Mouse (Mus musculus) forebrain, embryonic 15.5 days (tissue): ENCODE measurements around the gene Tbc1d20. TPM values are rescaled to one million over a fixed set of nuclear protein-coding genes. Genes with fewer than 3 reads are reported as not detected.

ENCODE experiments used
- ATAC-seq: fragments of 200-750 bp; cut with Nextera tagmentation; replicated peaks from 2 replicates; pipeline ENCODE4 v1.8.0; 2017; ENCODE audit warnings: mild to moderate bottlenecking, moderate TSS enrichment, moderate library complexity
- H3K27ac ChIP-seq: fragments of 300-500 bp; sonication (generic); replicated peaks from 2 replicates; pipeline ENCODE4 v1.5.1; 2015; ENCODE audit warnings: mild to moderate bottlenecking, inconsistent platforms
- H3K27me3 ChIP-seq: fragments of 300-500 bp; sonication (generic); 2 replicates; pipeline ENCODE4 v1.6.1; 2015; ENCODE audit warnings: inconsistent platforms
- H3K36me3 ChIP-seq: fragments of 300-500 bp; sonication (generic); 2 replicates; pipeline ENCODE4 v1.6.1; 2015; ENCODE audit warnings: mild to moderate bottlenecking, inconsistent platforms
- H3K4me1 ChIP-seq: fragments of 300-500 bp; sonication (generic); 2 replicates; pipeline ENCODE4 v1.6.1; 2015; ENCODE audit warnings: inconsistent platforms
- H3K4me2 ChIP-seq: fragments of 300-500 bp; sonication (generic); replicated peaks from 2 replicates; pipeline ENCODE4 v1.6.1; 2015; ENCODE audit warnings: mild to moderate bottlenecking, inconsistent platforms
- H3K4me3 ChIP-seq: fragments of 300-500 bp; sonication (generic); 2 replicates; pipeline ENCODE4 v1.5.1; 2015; ENCODE audit warnings: mild to moderate bottlenecking, inconsistent platforms
- H3K9ac ChIP-seq: fragments of 300-500 bp; sonication (generic); replicated peaks from 2 replicates; pipeline ENCODE4 v1.6.1; 2015; ENCODE audit warnings: mild to moderate bottlenecking, inconsistent platforms
- H3K9me3 ChIP-seq: fragments of 300-500 bp; sonication (generic); 2 replicates; pipeline ENCODE4 v1.6.1; 2016; ENCODE audit warnings: inconsistent platforms
- WGBS: fragments of 180-500 bp; shearing (Covaris S2); methylation state at CpG from one replicate; pipeline ENCODE4 v1.1.7; 2015; ENCODE audit warnings: mixed read lengths; 5-methylcytosine and 5-hydroxymethylcytosine counted together
- polyA plus RNA-seq: library from polyadenylated mRNA; unstranded; fragments of >200 nt; fragmentation: Nextera tagmentation; extraction: Ambion mirVana; gene quantifications from 2 replicates; pipeline ENCODE4 v1.2.1, GENCODE M21; 2015

Tbc1d20 gene
- polyA plus RNA-seq, 1 experiment from 2014 or later: 37.9 TPM

GRCm38 (mm10) chr2:152302862-152303261 is 9.2 kb downstream of the Tbc1d20 start:
- no peaks in the 10 kb centered on the region for H3K4me1 ChIP-seq
- H3K4me2 ChIP-seq: no peak overlapping the region
- peaks cover 39% of the 10 kb centered on the region for H3K36me3 ChIP-seq
- no peak overlapping the region for H3K4me3 ChIP-seq
- no peak overlapping the region for H3K9ac ChIP-seq
- H3K27me3 ChIP-seq: no peaks in the 10 kb centered on the region
- no peak overlapping the region for H3K27ac ChIP-seq
- no peak for ATAC-seq
- H3K9me3 ChIP-seq: no peaks in the 10 kb centered on the region
- 91% methylated on average over 2 of the region's 2 CpGs for WGBS

GRCm38 (mm10) chr2:152303781-152304180 is 10.2 kb downstream of the Tbc1d20 start:
- Histone ChIP-seq H3K9me3 (no peaks in the 10 kb centered on the region), H3K27me3 (no peaks in the 10 kb centered on the region), H3K4me3 (no peak overlapping the region), H3K4me2 (no peak overlapping the region), H3K27ac (no peak overlapping the region), H3K4me1 (no peaks in the 10 kb centered on the region), H3K9ac (no peak overlapping the region), H3K36me3 (peaks cover 48% of the 10 kb centered on the region)
- WGBS: 86% methylated on average over 5 of the region's 5 CpGs
- ATAC-seq: no peak

GRCm38 (mm10) chr2:152305480-152305879 is 11.9 kb downstream of the Tbc1d20 start:
- no peak overlapping the region for H3K27ac ChIP-seq
- H3K9me3 ChIP-seq: no peaks in the 10 kb centered on the region
- no peak overlapping the region for H3K4me2 ChIP-seq
- no peaks in the 10 kb centered on the region for H3K27me3 ChIP-seq
- no peak for ATAC-seq
- no peak overlapping the region for H3K4me3 ChIP-seq
- H3K36me3 ChIP-seq: peaks cover 61% of the 10 kb centered on the region
- 96% methylated on average over 6 of the region's 6 CpGs for WGBS
- no peaks in the 10 kb centered on the region for H3K4me1 ChIP-seq
- no peak overlapping the region for H3K9ac ChIP-seq

DNA sequence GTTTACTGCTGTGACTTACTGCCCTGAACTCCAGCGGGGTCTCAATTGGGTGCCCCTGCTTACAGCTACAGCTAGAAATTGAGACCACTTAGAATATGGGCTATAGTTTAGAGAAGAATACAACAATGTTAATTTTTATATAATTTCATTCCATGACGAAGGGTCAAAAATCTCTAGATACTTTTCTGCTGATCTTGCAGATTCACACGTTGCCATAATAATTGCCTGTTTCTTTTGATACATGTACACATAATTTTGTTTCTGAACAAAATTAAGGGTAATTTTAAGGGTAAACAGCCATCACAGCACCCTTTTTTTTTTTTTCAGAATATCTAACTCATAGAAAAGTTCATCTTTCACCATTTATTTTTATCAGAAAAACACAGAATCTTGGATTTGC is 13.6 kb downstream of the Tbc1d20 start:
- H3K4me1 ChIP-seq: no peaks in the 10 kb centered on the region
- H3K9me3 ChIP-seq: no peaks in the 10 kb centered on the region
- H3K27ac ChIP-seq: no peak overlapping the region
- H3K36me3 ChIP-seq: peaks cover 73% of the 10 kb centered on the region
- 92% methylated on average over 3 of the region's 3 CpGs for WGBS
- H3K9ac ChIP-seq: no peak overlapping the region
- H3K27me3 ChIP-seq: no peaks in the 10 kb centered on the region
- ATAC-seq: no peak
- H3K4me3 ChIP-seq: no peak overlapping the region
- no peak overlapping the region for H3K4me2 ChIP-seq

GRCm38 (mm10) chr2:152312996-152313395 is 19.4 kb downstream of the Tbc1d20 start:
- 66% methylated on average over 7 of the region's 7 CpGs for WGBS
- H3K36me3 ChIP-seq: peaks cover 83% of the 10 kb centered on the region

GRCm38 (mm10) chr2:152313926-152314325 is 20.3 kb downstream of the Tbc1d20 start:
- Histone ChIP-seq H3K36me3 (peaks cover 82% of the 10 kb centered on the region), H3K9me3 (no peaks in the 10 kb centered on the region), H3K9ac (no peak overlapping the region), H3K4me1 (no peaks in the 10 kb centered on the region), H3K4me3 (no peak overlapping the region), H3K27ac (no peak overlapping the region), H3K27me3 (no peaks in the 10 kb centered on the region), H3K4me2 (no peak overlapping the region)
- ATAC-seq: no peak
- WGBS: 91% methylated on average over 6 of the region's 6 CpGs

More at GRCm38 (mm10) chr2:152312996-152313395, 19.4 kb downstream of the Tbc1d20 start:
- Histone ChIP-seq H3K27ac (no peak overlapping the region), H3K9me3 (no peaks in the 10 kb centered on the region), H3K4me2 (no peak overlapping the region), H3K27me3 (no peaks in the 10 kb centered on the region), H3K9ac (no peak overlapping the region), H3K4me1 (no peaks in the 10 kb centered on the region), H3K4me3 (no peak overlapping the region)
- no peak for ATAC-seq

GRCm38 (mm10) chr2:152317054-152317453 is 23.4 kb downstream of the Tbc1d20 start:
- ATAC-seq: no peak
- H3K27ac ChIP-seq: no peak overlapping the region
- no peak overlapping the region for H3K9ac ChIP-seq
- no peak overlapping the region for H3K4me3 ChIP-seq
- no peaks in the 10 kb centered on the region for H3K9me3 ChIP-seq
- 84% methylated on average over 6 of the region's 6 CpGs for WGBS
- H3K4me2 ChIP-seq: no peak overlapping the region
- no peaks in the 10 kb centered on the region for H3K27me3 ChIP-seq
- H3K4me1 ChIP-seq: no peaks in the 10 kb centered on the region
- peaks cover 87% of the 10 kb centered on the region for H3K36me3 ChIP-seq

DNA sequence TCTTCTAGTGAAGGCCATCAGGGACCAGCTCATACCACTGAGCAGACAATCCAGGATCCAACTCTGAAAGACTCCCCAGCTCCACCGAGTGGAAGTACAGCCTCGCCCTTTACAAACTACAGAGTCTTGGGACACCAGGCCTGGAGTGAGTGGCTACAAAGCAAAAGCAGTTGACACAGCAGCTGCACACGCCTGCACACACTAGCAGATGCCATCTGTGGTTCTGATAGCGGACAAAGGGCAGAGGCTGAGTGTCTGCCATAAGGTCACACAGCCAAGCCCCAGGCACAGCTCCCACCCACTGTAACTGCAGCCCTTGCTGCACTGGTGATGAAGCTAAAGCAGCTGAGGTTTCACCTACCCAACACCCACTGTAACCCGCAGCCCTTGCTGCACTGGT is 27.9 kb downstream of the Tbc1d20 start:
- Histone ChIP-seq H3K4me1 (no peaks in the 10 kb centered on the region), H3K4me2 (no peak overlapping the region), H3K9ac (no peak overlapping the region), H3K27ac (no peak overlapping the region), H3K27me3 (no peaks in the 10 kb centered on the region), H3K36me3 (peaks cover 90% of the 10 kb centered on the region), H3K9me3 (no peaks in the 10 kb centered on the region), H3K4me3 (no peak overlapping the region)
- ATAC-seq: no peak
- 89% methylated on average over 5 of the region's 5 CpGs for WGBS

- no peak overlapping the region for H3K9ac ChIP-seq
- no peak for ATAC-seq
- H3K4me2 ChIP-seq: no peak overlapping the region
- peaks cover 91% of the 10 kb centered on the region for H3K36me3 ChIP-seq
- no peaks in the 10 kb centered on the region for H3K27me3 ChIP-seq
- no peaks in the 10 kb centered on the region for H3K4me1 ChIP-seq
- WGBS: 92% methylated on average over 6 of the region's 6 CpGs
- H3K9me3 ChIP-seq: no peaks in the 10 kb centered on the region
- no peak overlapping the region for H3K4me3 ChIP-seq
- no peak overlapping the region for H3K27ac ChIP-seq
Observed at GRCm38 (mm10) chr2:152322198-152322597, 28.6 kb downstream of the Tbc1d20 start.

DNA sequence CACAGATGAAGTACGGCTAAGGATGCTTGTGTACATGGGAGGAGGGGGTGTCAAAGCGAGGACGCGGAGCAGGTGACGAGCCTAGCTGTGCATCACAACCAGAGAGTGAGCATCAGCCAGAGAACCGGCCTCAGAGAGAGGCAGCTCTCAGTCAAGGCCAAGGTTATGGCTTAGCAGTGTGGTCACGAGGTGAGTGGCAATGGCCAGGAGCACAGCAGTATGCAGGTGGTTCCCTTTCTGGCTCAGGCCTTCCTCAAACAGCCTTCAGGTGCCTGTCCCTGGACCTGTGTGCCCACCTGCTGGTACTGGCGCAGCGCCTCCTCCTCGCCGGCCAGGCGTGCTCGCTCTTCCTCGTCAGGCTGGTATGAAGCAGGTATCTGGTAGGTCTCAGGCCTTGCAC is 30.3 kb downstream of the Tbc1d20 start:
- WGBS: 96% methylated on average over 14 of the region's 14 CpGs
- H3K27me3 ChIP-seq: no peaks in the 10 kb centered on the region
- no peak overlapping the region for H3K4me3 ChIP-seq
- H3K4me2 ChIP-seq: no peak overlapping the region
- no peak for ATAC-seq
- H3K36me3 ChIP-seq: peaks cover 89% of the 10 kb centered on the region
- H3K4me1 ChIP-seq: no peaks in the 10 kb centered on the region
- H3K9me3 ChIP-seq: no peaks in the 10 kb centered on the region
- no peak overlapping the region for H3K27ac ChIP-seq
- no peak overlapping the region for H3K9ac ChIP-seq

DNA sequence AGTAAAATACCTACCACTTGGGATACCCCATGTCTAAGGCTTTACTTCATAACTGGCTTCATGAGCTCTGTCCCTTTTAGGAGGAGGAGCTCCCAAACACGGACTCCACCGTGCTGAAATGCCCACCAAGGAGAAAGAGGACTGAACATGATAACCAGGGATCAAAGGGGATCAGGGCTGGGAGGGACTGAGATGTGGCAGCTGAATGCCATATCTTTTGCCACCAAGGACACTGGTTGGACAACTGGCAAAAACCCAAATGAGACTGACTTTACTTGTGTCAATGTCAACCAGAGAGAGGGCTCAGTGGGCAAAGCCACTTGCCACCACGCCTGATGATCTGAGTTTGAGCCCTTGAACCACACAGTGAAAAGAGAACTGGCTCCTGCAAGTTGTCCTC is 31.2 kb downstream of the Tbc1d20 start:
- Histone ChIP-seq H3K27ac (no peak overlapping the region), H3K9me3 (no peaks in the 10 kb centered on the region), H3K4me3 (no peak overlapping the region), H3K36me3 (peaks cover 85% of the 10 kb centered on the region), H3K4me2 (no peak overlapping the region), H3K9ac (no peak overlapping the region), H3K4me1 (0 out of 2 replicates have a peak, but pooled peaks cover under 1% of the 10 kb centered on the region), H3K27me3 (no peaks in the 10 kb centered on the region)
- no peak for ATAC-seq
- 90% methylated on average over 3 of the region's 3 CpGs for WGBS

GRCm38 (mm10) chr2:152326157-152326556 is 32.5 kb downstream of the Tbc1d20 start:
- WGBS: 93% methylated on average over 13 of the region's 13 CpGs
- Histone ChIP-seq H3K27me3 (no peaks in the 10 kb centered on the region), H3K9me3 (no peaks in the 10 kb centered on the region), H3K4me2 (no peak overlapping the region), H3K4me3 (no peak overlapping the region), H3K9ac (no peak overlapping the region), H3K27ac (no peak overlapping the region), H3K36me3 (peaks cover 72% of the 10 kb centered on the region), H3K4me1 (peaks cover 13% of the 10 kb centered on the region)
- ATAC-seq: no peak

- 88% methylated on average over 8 of the region's 8 CpGs for WGBS
- Histone ChIP-seq H3K4me3 (no peak overlapping the region), H3K4me1 (peaks cover 18% of the 10 kb centered on the region), H3K9ac (no peak overlapping the region), H3K4me2 (no peak overlapping the region), H3K36me3 (peaks cover 67% of the 10 kb centered on the region), H3K27me3 (no peaks in the 10 kb centered on the region), H3K27ac (no peak overlapping the region), H3K9me3 (no peaks in the 10 kb centered on the region)
- ATAC-seq: no peak
Observed at GRCm38 (mm10) chr2:152326654-152327053, 33.0 kb downstream of the Tbc1d20 start.
